Mouse (Mus musculus): ENCODE results near the gene Plcg1. TPM values are rescaled to one million over a fixed set of nuclear protein-coding genes. Genes with fewer than 3 reads are reported as not detected.
A peak's percentile ranks its signal among the peaks of the same experiment; 100 is the strongest.

The Plcg1 gene
- polyA plus RNA-seq, 1 experiment from 2014 or later: 62.8 TPM

DNA sequence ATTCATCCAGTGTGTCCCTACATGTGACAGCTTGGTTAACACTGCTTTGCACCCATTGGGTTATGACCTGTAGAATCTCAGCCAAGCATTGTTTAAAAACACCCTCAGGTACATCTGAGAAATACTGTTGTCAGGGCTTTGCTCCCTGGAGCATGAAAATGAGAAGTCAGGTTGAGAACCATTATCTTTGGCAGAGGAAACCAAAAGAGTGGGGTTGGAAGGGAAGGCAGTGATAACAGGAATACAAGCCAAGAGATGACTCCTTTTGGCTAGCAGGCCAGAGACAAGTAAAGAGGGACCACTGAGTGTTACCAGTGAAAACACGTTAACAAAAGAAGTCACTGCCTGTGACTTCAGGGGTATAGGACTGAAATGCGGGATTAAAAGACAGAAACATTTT is 33.3 kb downstream of the Plcg1 start:
- Histone ChIP-seq H3K27me3 (ENCODE audit: control insufficient read depth, insufficient read depth, low read length) (no peaks in the 10 kb centered on the region), H3K36me3 (replicated peaks; ENCODE audit: control insufficient read depth, insufficient read depth) (peaks cover 67% of the 10 kb centered on the region), H3K9me3 (ENCODE audit: control insufficient read depth, low read length) (no peaks in the 10 kb centered on the region), H3K4me3 (replicated peaks; ENCODE audit: low read length) (no peak overlapping the region), H3K27ac (no peak overlapping the region), H3K9ac (no peak overlapping the region), H3K4me2 (replicated peaks) (no peak overlapping the region), H3K4me1 (replicated peaks; ENCODE audit: control insufficient read depth, insufficient read depth, low read length) (no peaks in the 10 kb centered on the region)
- WGBS: 92% methylated on average over 2 of the region's 2 CpGs
- ATAC-seq (ENCODE audit: low FRiP score) (no peak), DNase-seq (ENCODE audit: low spot score) (no peak)

DNA sequence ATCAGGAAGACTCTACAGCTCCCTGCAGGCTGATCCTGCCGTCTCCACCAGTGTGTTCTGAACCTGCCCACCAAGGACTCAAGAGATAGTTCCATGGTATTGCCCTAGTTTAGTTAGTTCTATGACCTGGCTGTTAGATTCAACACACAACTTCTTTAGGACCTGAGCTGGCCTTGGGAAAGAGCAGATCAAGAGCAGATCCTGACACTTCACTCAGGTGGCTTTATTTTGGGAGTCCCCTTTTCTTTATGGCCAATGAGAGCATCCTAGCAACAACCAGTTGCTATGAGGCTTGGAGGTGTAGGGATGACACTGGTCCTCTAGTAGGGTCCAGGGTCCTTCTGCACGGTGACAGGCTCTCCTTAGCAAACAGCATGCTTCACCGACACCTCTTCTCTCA is 34.0 kb downstream of the Plcg1 start:
- no peak overlapping the region for H3K27ac ChIP-seq
- H3K27me3 ChIP-seq (ENCODE audit: control insufficient read depth, insufficient read depth, low read length): no peaks in the 10 kb centered on the region
- 75% methylated on average over 3 of the region's 3 CpGs for WGBS
- peaks cover 60% of the 10 kb centered on the region for H3K36me3 ChIP-seq (replicated peaks; ENCODE audit: control insufficient read depth, insufficient read depth)
- no peak for ATAC-seq (ENCODE audit: low FRiP score)
- H3K9ac ChIP-seq: no peak overlapping the region
- no peak overlapping the region for H3K4me2 ChIP-seq (replicated peaks)
- DNase-seq (ENCODE audit: low spot score): no peak
- H3K4me3 ChIP-seq (replicated peaks; ENCODE audit: low read length): no peak overlapping the region
- no peaks in the 10 kb centered on the region for H3K9me3 ChIP-seq (ENCODE audit: control insufficient read depth, low read length)
- no peaks in the 10 kb centered on the region for H3K4me1 ChIP-seq (replicated peaks; ENCODE audit: control insufficient read depth, insufficient read depth, low read length)

DNA sequence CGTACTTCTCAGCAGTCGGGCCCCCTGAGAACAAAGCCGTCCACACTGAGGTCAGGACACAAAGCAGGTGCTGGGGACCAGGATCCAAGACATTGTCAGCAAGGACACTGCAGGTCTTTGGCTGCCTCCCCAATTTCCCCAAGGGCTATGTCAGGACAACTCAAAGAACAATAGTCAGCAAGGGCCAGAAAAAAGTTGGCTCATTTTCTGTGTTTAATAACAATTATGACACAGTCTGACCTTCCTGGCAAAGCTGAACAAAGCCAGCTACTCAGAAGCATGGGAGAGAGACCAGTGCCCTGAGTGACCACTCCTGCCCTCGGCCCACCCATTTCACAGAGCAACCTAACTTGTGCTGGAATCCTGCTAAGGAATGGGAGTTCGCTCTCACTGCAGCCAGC is 35.3 kb downstream of the Plcg1 start:
- Histone ChIP-seq H3K36me3 (replicated peaks; ENCODE audit: control insufficient read depth, insufficient read depth) (peaks cover 48% of the 10 kb centered on the region), H3K9ac (no peak overlapping the region), H3K27ac (no peak overlapping the region), H3K27me3 (ENCODE audit: control insufficient read depth, insufficient read depth, low read length) (no peaks in the 10 kb centered on the region), H3K4me1 (replicated peaks; ENCODE audit: control insufficient read depth, insufficient read depth, low read length) (no peaks in the 10 kb centered on the region), H3K9me3 (ENCODE audit: control insufficient read depth, low read length) (no peaks in the 10 kb centered on the region), H3K4me2 (replicated peaks) (no peak overlapping the region), H3K4me3 (replicated peaks; ENCODE audit: low read length) (no peak overlapping the region)
- 59% methylated on average over 5 of the region's 5 CpGs for WGBS
- DNase-seq (ENCODE audit: low spot score) (no peak), ATAC-seq (ENCODE audit: low FRiP score) (no peak; the same call in 1 of the 2 replicates)

DNA sequence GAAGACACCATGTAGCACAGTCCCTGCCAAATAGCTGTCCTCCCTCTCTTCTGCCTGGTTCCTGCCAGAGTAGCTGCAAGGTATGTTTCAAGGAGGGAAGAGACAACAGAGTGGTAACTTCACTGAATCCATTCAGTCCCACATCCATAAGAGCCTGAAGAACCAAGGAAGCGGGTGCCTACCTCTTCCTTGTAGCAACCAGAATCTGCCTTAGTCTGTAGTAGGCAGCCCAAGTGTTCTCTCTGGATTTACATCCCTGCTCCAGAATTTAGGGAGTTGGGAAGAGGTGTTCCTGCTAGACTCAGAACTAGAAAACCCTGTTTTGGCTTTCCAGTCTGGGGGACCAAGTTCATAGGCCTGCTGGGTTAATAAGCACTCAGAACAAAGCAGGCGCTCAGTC is 36.1 kb downstream of the Plcg1 start:
- ATAC-seq (ENCODE audit: low FRiP score): no peak
- Histone ChIP-seq H3K9me3 (ENCODE audit: control insufficient read depth, low read length) (no peaks in the 10 kb centered on the region), H3K36me3 (replicated peaks; ENCODE audit: control insufficient read depth, insufficient read depth) (peaks cover 39% of the 10 kb centered on the region), H3K9ac (no peak overlapping the region), H3K4me2 (replicated peaks) (no peak overlapping the region), H3K27me3 (ENCODE audit: control insufficient read depth, insufficient read depth, low read length) (no peaks in the 10 kb centered on the region), H3K27ac (no peak overlapping the region), H3K4me1 (replicated peaks; ENCODE audit: control insufficient read depth, insufficient read depth, low read length) (no peaks in the 10 kb centered on the region), H3K4me3 (replicated peaks; ENCODE audit: low read length) (no peak overlapping the region)
- no peak for DNase-seq (ENCODE audit: low spot score)
- WGBS: 92% methylated on average over 2 of the region's 2 CpGs

DNA sequence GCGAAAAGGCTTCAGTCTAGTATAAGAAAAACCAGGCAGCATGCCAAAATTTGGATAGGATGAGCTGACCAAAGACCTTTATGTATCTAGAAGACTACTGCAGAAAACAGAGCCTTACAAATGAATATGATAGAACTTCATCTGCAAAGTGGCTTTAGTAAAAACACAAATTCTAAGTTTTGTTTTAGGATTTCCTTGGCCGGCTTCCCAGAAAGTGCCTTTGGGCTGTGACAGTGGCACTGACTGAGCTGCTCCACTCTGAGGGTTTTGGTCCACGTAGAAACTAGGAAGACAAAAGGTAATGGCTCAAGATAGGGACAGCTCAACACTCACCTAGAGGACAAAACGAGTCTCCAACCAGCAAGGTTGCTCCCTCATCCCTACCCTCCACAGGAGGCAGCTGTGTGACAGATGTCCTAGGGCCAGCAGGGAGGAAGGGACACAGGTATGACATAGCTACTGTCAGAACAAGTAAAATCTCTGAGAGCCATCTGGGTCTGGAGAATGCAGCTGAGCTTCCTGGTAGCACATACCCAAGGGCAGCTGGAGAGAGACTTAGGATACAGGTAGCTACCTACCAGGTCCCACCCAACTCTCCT is 37.1 kb downstream of the Plcg1 start:
- no peaks in the 10 kb centered on the region for H3K9me3 ChIP-seq (ENCODE audit: control insufficient read depth, low read length)
- 82% methylated on average over 4 of the region's 4 CpGs for WGBS
- no peak overlapping the region for H3K27ac ChIP-seq
- peak; percentile 21; the same call in 1 of the 2 replicates for ATAC-seq (ENCODE audit: low FRiP score)
- H3K4me1 ChIP-seq (replicated peaks; ENCODE audit: control insufficient read depth, insufficient read depth, low read length): no peaks in the 10 kb centered on the region
- H3K4me2 ChIP-seq (replicated peaks): no peak overlapping the region
- peaks cover 29% of the 10 kb centered on the region for H3K36me3 ChIP-seq (replicated peaks; ENCODE audit: control insufficient read depth, insufficient read depth)
- no peak overlapping the region for H3K9ac ChIP-seq
- DNase-seq (ENCODE audit: low spot score): no peak
- H3K27me3 ChIP-seq (ENCODE audit: control insufficient read depth, insufficient read depth, low read length): no peaks in the 10 kb centered on the region
- no peak overlapping the region for H3K4me3 ChIP-seq (replicated peaks; ENCODE audit: low read length)

DNA sequence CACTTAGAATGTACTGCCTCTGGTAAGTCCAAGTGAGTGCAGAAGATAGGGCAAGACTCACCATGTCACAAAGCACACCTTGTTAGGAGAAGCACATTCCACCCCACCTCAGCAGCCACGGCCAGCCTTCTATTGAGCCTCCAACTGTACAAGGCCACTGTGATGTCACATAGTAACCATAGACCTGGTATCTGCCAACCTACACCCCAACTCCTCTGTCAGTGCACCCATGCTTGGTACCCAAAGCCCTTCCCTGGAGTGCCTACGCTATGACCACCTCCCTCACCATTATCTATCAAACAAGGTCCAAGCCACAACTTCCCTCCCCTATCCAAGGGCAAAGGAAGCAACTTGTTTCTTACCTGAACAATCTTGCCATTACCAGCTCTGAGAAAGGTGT is 37.9 kb downstream of the Plcg1 start:
- no peaks in the 10 kb centered on the region for H3K27me3 ChIP-seq (ENCODE audit: control insufficient read depth, insufficient read depth, low read length)
- 89% methylated on average over 2 of the region's 2 CpGs for WGBS
- H3K4me2 ChIP-seq (replicated peaks): no peak overlapping the region
- peaks cover 21% of the 10 kb centered on the region for H3K36me3 ChIP-seq (replicated peaks; ENCODE audit: control insufficient read depth, insufficient read depth)
- no peak overlapping the region for H3K9ac ChIP-seq
- H3K27ac ChIP-seq: no peak overlapping the region
- H3K9me3 ChIP-seq (ENCODE audit: control insufficient read depth, low read length): no peaks in the 10 kb centered on the region
- DNase-seq (ENCODE audit: low spot score): no peak
- no peak for ATAC-seq (ENCODE audit: low FRiP score)
- no peaks in the 10 kb centered on the region for H3K4me1 ChIP-seq (replicated peaks; ENCODE audit: control insufficient read depth, insufficient read depth, low read length)
- H3K4me3 ChIP-seq (replicated peaks; ENCODE audit: low read length): no peak overlapping the region

DNA sequence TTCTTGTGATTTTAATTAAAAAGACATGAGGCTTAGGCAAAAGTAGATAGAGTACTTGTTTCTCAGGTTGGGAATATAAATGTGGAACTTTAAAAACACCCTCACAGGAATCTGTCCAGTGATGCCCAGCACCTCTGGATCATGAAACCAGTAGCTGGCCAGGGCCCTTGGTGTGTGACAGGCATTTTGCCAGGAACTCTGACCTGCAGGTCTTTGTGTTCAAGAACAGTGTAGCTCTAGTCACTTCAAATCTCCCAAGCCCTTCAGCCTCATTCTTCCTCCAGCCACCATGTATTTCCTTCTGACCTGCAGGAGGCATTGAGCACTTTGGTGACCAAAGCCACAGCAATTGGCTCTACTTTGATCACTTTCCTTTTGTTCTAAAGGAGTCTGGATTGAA is 39.3 kb downstream of the Plcg1 start:
- no peaks in the 10 kb centered on the region for H3K9me3 ChIP-seq (ENCODE audit: control insufficient read depth, low read length)
- H3K36me3 ChIP-seq (replicated peaks; ENCODE audit: control insufficient read depth, insufficient read depth): peaks cover 16% of the 10 kb centered on the region
- no peak overlapping the region for H3K9ac ChIP-seq
- DNase-seq (ENCODE audit: low spot score) (no peak), ATAC-seq (ENCODE audit: low FRiP score) (no peak)
- H3K27ac ChIP-seq: no peak overlapping the region
- no peak overlapping the region for H3K4me3 ChIP-seq (replicated peaks; ENCODE audit: low read length)
- no peaks in the 10 kb centered on the region for H3K4me1 ChIP-seq (replicated peaks; ENCODE audit: control insufficient read depth, insufficient read depth, low read length)
- H3K27me3 ChIP-seq (ENCODE audit: control insufficient read depth, insufficient read depth, low read length): no peaks in the 10 kb centered on the region
- no peak overlapping the region for H3K4me2 ChIP-seq (replicated peaks)

DNA sequence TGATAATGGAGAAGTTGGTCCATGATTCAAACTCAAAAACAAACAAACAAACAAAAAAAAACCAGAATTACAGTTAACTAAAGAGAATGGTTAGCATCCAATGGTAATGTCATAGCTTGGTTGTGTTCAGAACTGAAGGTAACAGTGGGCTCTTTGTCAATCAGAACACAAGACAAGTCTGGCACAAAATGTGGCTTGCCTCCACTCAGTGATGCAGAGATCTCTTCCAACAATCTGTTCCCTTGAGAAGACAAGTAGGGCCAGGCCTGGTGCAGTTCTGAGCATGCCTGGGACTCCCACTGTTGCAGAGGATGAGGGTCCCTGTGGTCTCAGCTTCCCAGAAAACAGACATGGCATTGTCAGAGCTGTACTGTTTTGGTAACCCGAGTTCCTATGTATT is 39.8 kb downstream of the Plcg1 start:
- no peak overlapping the region for H3K9ac ChIP-seq
- ATAC-seq (ENCODE audit: low FRiP score) (no peak), DNase-seq (ENCODE audit: low spot score) (no peak)
- no peak overlapping the region for H3K27ac ChIP-seq
- H3K9me3 ChIP-seq (ENCODE audit: control insufficient read depth, low read length): no peaks in the 10 kb centered on the region
- H3K27me3 ChIP-seq (ENCODE audit: control insufficient read depth, insufficient read depth, low read length): no peaks in the 10 kb centered on the region
- H3K4me2 ChIP-seq (replicated peaks): no peak overlapping the region
- peaks cover 15% of the 10 kb centered on the region for H3K36me3 ChIP-seq (replicated peaks; ENCODE audit: control insufficient read depth, insufficient read depth)
- no peaks in the 10 kb centered on the region for H3K4me1 ChIP-seq (replicated peaks; ENCODE audit: control insufficient read depth, insufficient read depth, low read length)
- no peak overlapping the region for H3K4me3 ChIP-seq (replicated peaks; ENCODE audit: low read length)
- WGBS: 75% methylated on average over 1 of the region's 1 CpGs

DNA sequence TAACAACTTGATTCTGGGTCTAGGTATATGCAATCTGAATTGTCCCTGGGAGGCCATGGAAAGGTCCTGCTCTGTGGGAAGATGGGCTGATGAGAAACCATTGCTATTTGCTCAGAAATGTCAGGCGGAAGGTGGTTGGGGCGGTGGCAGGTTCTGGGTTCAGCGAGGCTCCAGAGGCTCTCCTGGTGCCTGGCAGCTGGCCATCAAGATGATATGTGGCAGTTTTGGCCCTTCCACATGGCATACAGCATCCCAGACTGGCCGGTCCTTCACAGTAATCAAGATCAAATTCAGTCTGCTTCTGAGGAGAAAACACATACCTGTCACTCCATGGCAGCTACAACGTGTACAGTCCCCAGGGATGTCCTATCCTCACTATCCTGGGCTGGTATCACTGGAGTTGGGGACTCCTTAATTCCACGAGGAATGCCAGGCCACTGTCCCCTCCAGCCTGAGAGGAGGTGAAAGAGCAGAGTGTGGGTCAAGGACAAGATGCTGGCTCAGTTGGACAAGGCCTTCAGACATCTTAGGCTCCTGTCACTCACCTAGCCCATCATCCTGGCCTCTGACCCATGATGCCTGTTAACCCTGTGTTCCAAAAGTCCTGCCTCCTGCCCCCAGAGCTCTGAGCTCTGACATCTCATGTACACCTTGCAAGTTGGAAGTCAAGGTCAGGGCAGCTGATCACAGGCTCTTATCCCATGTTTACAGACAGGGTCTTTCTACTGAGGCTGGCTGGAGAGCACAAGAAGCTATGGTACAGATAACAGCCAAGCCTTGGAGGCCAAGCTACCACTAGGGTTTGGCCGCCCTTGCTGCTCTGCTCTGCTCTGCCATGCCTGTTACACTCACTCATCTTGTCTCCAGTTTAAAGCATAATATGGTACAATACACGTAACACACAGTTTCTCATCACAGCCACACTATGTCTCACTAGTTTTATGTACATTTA is 40.5 kb downstream of the Plcg1 start:
- DNase-seq (ENCODE audit: low spot score) (no peak), ATAC-seq (ENCODE audit: low FRiP score) (no peak)
- H3K36me3 ChIP-seq (replicated peaks; ENCODE audit: control insufficient read depth, insufficient read depth): peaks cover 11% of the 10 kb centered on the region
- H3K27ac ChIP-seq: no peak overlapping the region
- no peaks in the 10 kb centered on the region for H3K27me3 ChIP-seq (ENCODE audit: control insufficient read depth, insufficient read depth, low read length)
- no peaks in the 10 kb centered on the region for H3K9me3 ChIP-seq (ENCODE audit: control insufficient read depth, low read length)
- H3K9ac ChIP-seq: no peak overlapping the region
- H3K4me3 ChIP-seq (replicated peaks; ENCODE audit: low read length): no peak overlapping the region
- H3K4me2 ChIP-seq (replicated peaks): no peak overlapping the region
- no peaks in the 10 kb centered on the region for H3K4me1 ChIP-seq (replicated peaks; ENCODE audit: control insufficient read depth, insufficient read depth, low read length)
- WGBS: 85% methylated on average over 8 of the region's 8 CpGs
